Mouse (Mus musculus): ENCODE results near the gene Tm9sf2. TPM values are rescaled to one million over a fixed set of nuclear protein-coding genes. Genes with fewer than 3 reads are reported as not detected.
"Not testable (repeated sequence)": the region's sequence is repeated elsewhere in the genome, so short reads cannot be mapped to it uniquely, and the experiment has no call there.

Tm9sf2 gene
- total RNA-seq (2021), result 100 to 1,000 TPM; 113 to 119 TPM
- long read RNA-seq, experiment 1, transcript Tm9sf2-201 (17 exons, 3,107 nt), result major isoform, 281 of 325 reads
- long read RNA-seq, experiment 1, partial matches to known transcripts, result 19 of 325 reads
- long read RNA-seq, experiment 1, other reads (novel, unspliced or antisense), result 25 of 325 reads
- long read RNA-seq, experiment 2, transcript Tm9sf2-201 (17 exons, 3,107 nt), result major isoform, 124 of 143 reads
- long read RNA-seq, experiment 2, partial matches to known transcripts, result 12 of 143 reads
- long read RNA-seq, experiment 2, other reads (novel, unspliced or antisense), result 7 of 143 reads

- DNase-seq, result peak; percentile 96
Observed at GRCm38 (mm10) chr14:122106822-122107468, at the start of gene Tm9sf2. Gene Tm9sf2, plus strand, starts transcription at chr14:122107038.

- DNase-seq, result no peak
Observed at GRCm38 (mm10) chr14:122057941-122058346, 48.9 kb upstream of the Tm9sf2 start.

- DNase-seq, result peak; percentile 89
Observed at GRCm38 (mm10) chr14:122060642-122061041, 46.2 kb upstream of the Tm9sf2 start.

GRCm38 (mm10) chr14:122061376-122061775 lies 45.5 kb upstream of the Tm9sf2 start:
- no peak for DNase-seq

- no peak for DNase-seq
Observed at GRCm38 (mm10) chr14:122062411-122063090, 44.3 kb upstream of the Tm9sf2 start.

- no peak for DNase-seq
Observed at GRCm38 (mm10) chr14:122063599-122063998, 43.2 kb upstream of the Tm9sf2 start.

GRCm38 (mm10) chr14:122064519-122064918 lies 42.3 kb upstream of the Tm9sf2 start:
- peak; percentile 79 for DNase-seq

- DNase-seq, result no peak
Observed at GRCm38 (mm10) chr14:122066243-122066642, 40.6 kb upstream of the Tm9sf2 start.

- DNase-seq, result not testable (repeated sequence)
Observed at GRCm38 (mm10) chr14:122068036-122068435, 38.8 kb upstream of the Tm9sf2 start.

GRCm38 (mm10) chr14:122068801-122069695 lies 37.8 kb upstream of the Tm9sf2 start:
- DNase-seq, result no peak

- DNase-seq, result no peak
Observed at GRCm38 (mm10) chr14:122069948-122070347, 36.9 kb upstream of the Tm9sf2 start.

GRCm38 (mm10) chr14:122073422-122073821 lies 33.4 kb upstream of the Tm9sf2 start:
- no peak for DNase-seq

GRCm38 (mm10) chr14:122074360-122074759 lies 32.5 kb upstream of the Tm9sf2 start:
- DNase-seq, result no peak

GRCm38 (mm10) chr14:122075485-122076200 lies 31.2 kb upstream of the Tm9sf2 start:
- DNase-seq, result no peak

GRCm38 (mm10) chr14:122077017-122077416 lies 29.8 kb upstream of the Tm9sf2 start:
- DNase-seq, result no peak

GRCm38 (mm10) chr14:122079428-122079827 lies 27.4 kb upstream of the Tm9sf2 start:
- DNase-seq, result peak; percentile 84

- no peak for DNase-seq
Observed at GRCm38 (mm10) chr14:122079921-122080320, 26.9 kb upstream of the Tm9sf2 start.

- DNase-seq, result no peak
Observed at GRCm38 (mm10) chr14:122081308-122081707, 25.5 kb upstream of the Tm9sf2 start.

- no peak for DNase-seq
Observed at GRCm38 (mm10) chr14:122083499-122083898, 23.3 kb upstream of the Tm9sf2 start.

GRCm38 (mm10) chr14:122087956-122088355 lies 18.9 kb upstream of the Tm9sf2 start:
- DNase-seq, result no peak

GRCm38 (mm10) chr14:122092363-122092762 lies 14.5 kb upstream of the Tm9sf2 start:
- no peak for DNase-seq
